Mouse (Mus musculus) CH12.LX (cell line): ENCODE measurements at regions not wholly inside any gene's neighbourhood (a gene's known extent, or its start where the extent isn't known, plus 50 kb on each side); places are given as distances from the start of the nearest gene placed in this dataset.

Experiments
- DNase-seq: peaks from one replicate; pipeline ENCODE4 v3.0.0-alpha.2; 2013; ENCODE audit errors: extremely low read depth
- H3K27ac ChIP-seq: 2 replicates; pipeline ENCODE4 v1.5.1; 2012; ENCODE audit warnings: low read depth, mild to moderate bottlenecking, control low read depth, moderate library complexity; ENCODE audit not compliant: insufficient read depth
- H3K27me3 ChIP-seq: replicated peaks from 2 replicates; pipeline ENCODE3; 2012; ENCODE audit warnings: inconsistent platforms
- H3K36me3 ChIP-seq, 2 experiments: replicated peaks in 1 of 2; 2 replicates each; pipeline versions ENCODE3 to v1.6.1; 2012; ENCODE audit warnings: inconsistent platforms in 1 of 2, low read length in 1 of 2, mild to moderate bottlenecking in 1 of 2, mixed read lengths in 1 of 2, moderate library complexity in 1 of 2; ENCODE audit not compliant: control insufficient read depth in 1 of 2, insufficient read depth in 1 of 2
- H3K4me1 ChIP-seq, 2 experiments: 2 replicates each; pipeline ENCODE4 v1.6.1; 2012; ENCODE audit warnings: inconsistent platforms in 1 of 2, moderate library complexity in 1 of 2; ENCODE audit not compliant: insufficient read depth in 2 of 2, control insufficient read depth in 1 of 2
- H3K4me2 ChIP-seq: 2 replicates; pipeline ENCODE4 v1.6.1; 2012; ENCODE audit warnings: low read depth, mild to moderate bottlenecking, control low read depth; ENCODE audit not compliant: poor library complexity, insufficient read depth, severe bottlenecking
- H3K4me3 ChIP-seq, 3 experiments: fragments of 150-350 bp in 1 of 3; sonication (generic) in 1 of 3; replicated peaks in 1 of 3; 2 replicates each; pipeline versions ENCODE3 to v1.5.1; 2011 to 2012; ENCODE audit warnings: low read depth in 2 of 3, low read length in 2 of 3, mild to moderate bottlenecking in 2 of 3, moderate library complexity in 2 of 3, control low read depth in 1 of 3, improper control_type of control experiment in 1 of 3, inconsistent platforms in 1 of 3, mixed read lengths in 1 of 3; ENCODE audit not compliant: poor library complexity in 1 of 3
- H3K79me2 ChIP-seq: replicated peaks from 2 replicates; pipeline ENCODE4 v1.6.1; 2012; ENCODE audit warnings: mild to moderate bottlenecking, moderate library complexity; ENCODE audit not compliant: control insufficient read depth, poor library complexity, insufficient read depth, severe bottlenecking; ENCODE audit errors: extremely low read depth
- H3K9ac ChIP-seq: 2 replicates; pipeline ENCODE4 v1.6.1; 2012; ENCODE audit warnings: low read depth, mild to moderate bottlenecking, control low read depth, moderate library complexity; ENCODE audit not compliant: insufficient read depth
- H3K9me3 ChIP-seq: replicated peaks from 2 replicates; pipeline ENCODE3; 2012; ENCODE audit warnings: low read length, inconsistent platforms, mixed read lengths
- BHLHE40 ChIP-seq: IDR thresholded peaks from 2 replicates; pipeline ENCODE4 v1.6.1; 2011; ENCODE audit warnings: mild to moderate bottlenecking, low read depth, low read length, improper control_type of control experiment
- CTCF ChIP-seq, 2 experiments: IDR thresholded peaks in 1 of 2; conservative IDR thresholded peaks in 1 of 2; 2 replicates each; pipeline ENCODE4 v1.5.1; 2011 to 2012; ENCODE audit warnings: low read depth in 2 of 2, low read length in 2 of 2, improper control_type of control experiment in 1 of 2, inconsistent platforms in 1 of 2, mild to moderate bottlenecking in 1 of 2, moderate library complexity in 1 of 2
- ELF1 ChIP-seq: IDR thresholded peaks from 2 replicates; pipeline ENCODE4 v1.6.1; 2014; ENCODE audit warnings: low read depth, mild to moderate bottlenecking, inconsistent platforms, low read length, improper control_type of control experiment
- KAT2A ChIP-seq: IDR thresholded peaks from 2 replicates; pipeline ENCODE4 v1.6.1; 2012; ENCODE audit warnings: low read length, improper control_type of control experiment, inconsistent platforms; ENCODE audit not compliant: insufficient replicate concordance
- MAX ChIP-seq: IDR thresholded peaks from 2 replicates; pipeline ENCODE4 v1.6.1; 2011; ENCODE audit warnings: low read length, improper control_type of control experiment
- MEF2A ChIP-seq: IDR thresholded peaks from 2 replicates; pipeline ENCODE4 v1.6.1; 2014; ENCODE audit warnings: low read depth, mild to moderate bottlenecking, inconsistent platforms, low read length, improper control_type of control experiment, borderline replicate concordance
- NELFE ChIP-seq: IDR thresholded peaks from 2 replicates; pipeline ENCODE4 v1.6.1; 2011; ENCODE audit warnings: low read depth, low read length, improper control_type of control experiment
- SIN3A ChIP-seq: IDR thresholded peaks from 2 replicates; pipeline ENCODE4 v1.6.1; 2012; ENCODE audit warnings: low read length, improper control_type of control experiment, inconsistent platforms
- TCF12 ChIP-seq: IDR thresholded peaks from 2 replicates; pipeline ENCODE4 v1.6.1; 2014; ENCODE audit warnings: low read depth, mild to moderate bottlenecking, inconsistent platforms, low read length, improper control_type of control experiment
- UBTF ChIP-seq: IDR thresholded peaks from 2 replicates; pipeline ENCODE4 v1.6.1; 2012; ENCODE audit warnings: low read depth, mild to moderate bottlenecking, inconsistent platforms, low read length, improper control_type of control experiment, moderate library complexity
- dilution Hi-C: fragments of 300-500 bp; cut with MboI; formaldehyde crosslinking; loops from 2 replicates; pipeline ENCODE4 v1.14.3; 2020; ENCODE audit warnings: low sequenced_read_pairs; ENCODE audit not compliant: extremely low pct_unique_long_range_greater_than_20kb, extremely low pct_ligation_motif_present
- in situ Hi-C: fragments of 300-500 bp; cut with MboI; formaldehyde crosslinking; loops from 3 replicates; pipeline ENCODE4 v1.14.3; 2019; ENCODE audit warnings: low sequenced_read_pairs, low pct_ligation_motif_present, low pct_unique_long_range_greater_than_20kb, mixed read lengths

GRCm38 (mm10) chr19:49563612-49564256 lies 1114.7 kb downstream of the Sorcs1 start:
- no peak overlapping the region for H3K4me2 ChIP-seq
- no peak for DNase-seq
- dilution Hi-C loops, result no loop called here
- in situ Hi-C loops, result no loop called here
- H3K9me3 ChIP-seq, result peaks cover 33% of the 10 kb centered on the region
- H3K79me2 ChIP-seq, result no peaks in the 10 kb centered on the region
- H3K4me1 ChIP-seq, result no peaks in the 10 kb centered on the region
- H3K27ac ChIP-seq, result no peak overlapping the region
- no peak overlapping the region for H3K9ac ChIP-seq
- H3K36me3 ChIP-seq, result no peaks in the 10 kb centered on the region
- TF ChIP-seq SIN3A (no peak), NELFE (no peak), TCF12 (no peak), UBTF (no peak), BHLHE40 (no peak), MEF2A (no peak), KAT2A (no peak), MAX (no peak), ELF1 (no peak)
- no peak overlapping the region for H3K4me3 ChIP-seq
- H3K27me3 ChIP-seq, result no peaks in the 10 kb centered on the region

- in situ Hi-C loops (no loop called here), dilution Hi-C loops (no loop called here)
- TF ChIP-seq SIN3A (no peak), CTCF (conservative IDR thresholded peaks at IDR 0.05 in 1 of 2, IDR thresholded peaks at IDR 0.05 in 1 of 2; ENCODE audit: low read depth in 2 of 2, low read length in 2 of 2) (0 out of 4 replicates have a peak, but pooled peaks of 1 of the 2 experiments have one; percentile 10)
- DNase-seq, result no peak
- Histone ChIP-seq H3K9me3 (peaks cover 38% of the 10 kb centered on the region), H3K27ac (no peak overlapping the region), H3K4me3 (no peak overlapping the region), H3K4me1 (no peaks in the 10 kb centered on the region), H3K4me2 (no peak overlapping the region), H3K9ac (no peak overlapping the region), H3K36me3 (no peaks in the 10 kb centered on the region), H3K27me3 (no peaks in the 10 kb centered on the region), H3K79me2 (no peaks in the 10 kb centered on the region)
Observed at GRCm38 (mm10) chr19:49539445-49540407, 1138.7 kb downstream of the Sorcs1 start.
